Mouse (Mus musculus): ENCODE results near the gene Ccdc142. TPM values are rescaled to one million over a fixed set of nuclear protein-coding genes. Genes with fewer than 3 reads are reported as not detected.
A peak's percentile ranks its signal among the peaks of the same experiment; 100 is the strongest.

Ccdc142 gene
- total RNA-seq, 2 experiments from 2014 or later = 6.8 to 7.8 TPM

DNA sequence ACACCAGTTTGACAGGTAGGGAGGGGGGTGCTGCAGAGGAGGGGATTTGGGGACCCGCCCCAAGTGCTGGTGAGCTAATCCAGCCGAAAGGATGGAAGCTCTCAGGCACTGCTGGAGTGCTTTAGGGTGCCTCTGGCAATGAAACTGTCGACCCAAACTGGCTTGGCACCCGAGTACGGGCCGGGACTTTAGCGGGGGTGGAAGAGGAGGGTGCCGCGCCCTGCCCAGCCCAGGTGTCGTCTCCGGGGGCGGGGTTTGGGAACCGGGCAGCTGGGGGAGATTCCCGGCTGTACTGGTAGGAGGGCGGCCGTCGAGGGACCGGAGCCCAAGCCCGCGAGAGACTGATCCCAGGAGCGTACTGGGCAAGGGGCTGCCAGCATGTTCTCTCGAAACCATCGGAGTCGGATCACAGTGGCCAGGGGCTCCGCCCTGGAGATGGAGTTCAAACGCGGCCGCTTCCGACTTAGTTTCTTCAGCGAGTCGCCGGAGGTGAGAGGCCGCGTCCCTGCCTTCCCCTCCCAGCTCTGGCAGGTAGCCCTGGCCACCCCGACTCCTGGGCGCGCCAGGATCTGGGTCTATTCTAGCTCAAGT is 34.3 kb downstream of the Ccdc142 start:
- peak overlapping the region; percentile 12; the same call in 1 of the 2 replicates for H3K27ac ChIP-seq
- peak overlapping the region; percentile 24 for H3K4me3 ChIP-seq
- intact Hi-C loops (cut with DNase I) = no loop called here
- peak in 1 of 2 experiments; percentile 10 for DNase-seq (ENCODE audit: extremely low spot score in 1 of 2, low spot score in 2 of 2)
- no peak for TF ChIP-seq CTCF (IDR thresholded peaks at IDR 0.05)

DNA sequence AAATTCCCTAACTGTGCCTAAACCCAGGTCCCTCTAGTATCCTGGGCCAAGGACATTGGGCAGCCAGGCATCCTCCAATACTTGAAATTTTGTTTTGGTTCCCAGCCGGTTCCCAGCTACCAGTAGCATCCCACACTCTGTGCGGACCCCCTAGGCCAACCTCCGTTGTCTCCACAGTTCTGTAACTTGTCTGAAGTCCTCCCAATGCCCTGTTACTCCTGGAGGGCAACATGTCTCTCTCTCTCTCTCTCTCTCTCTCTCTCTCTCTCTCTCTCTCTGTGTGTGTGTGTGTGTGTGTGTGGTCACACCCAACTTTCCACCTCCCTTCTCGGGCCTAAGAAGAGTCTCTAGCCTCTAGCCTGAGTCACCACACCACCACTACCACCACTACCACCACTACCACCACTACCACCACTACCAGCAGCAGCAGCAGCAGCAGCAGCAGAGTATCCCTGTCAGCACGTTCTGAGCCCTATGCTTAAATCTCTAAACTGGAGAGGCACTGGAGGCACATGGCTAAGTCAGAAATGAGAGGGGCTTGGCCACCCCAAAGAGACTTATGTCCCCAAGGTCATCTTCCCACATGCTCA is 35.0 kb downstream of the Ccdc142 start:
- H3K27ac ChIP-seq = peak overlapping the region; percentile 89
- peak overlapping the region; percentile 45 for H3K4me3 ChIP-seq
- TF ChIP-seq CTCF (IDR thresholded peaks at IDR 0.05) = no peak
- DNase-seq (ENCODE audit: extremely low spot score in 1 of 2, low spot score in 2 of 2) = no peak
- intact Hi-C loops (cut with DNase I) = no loop called here

DNA sequence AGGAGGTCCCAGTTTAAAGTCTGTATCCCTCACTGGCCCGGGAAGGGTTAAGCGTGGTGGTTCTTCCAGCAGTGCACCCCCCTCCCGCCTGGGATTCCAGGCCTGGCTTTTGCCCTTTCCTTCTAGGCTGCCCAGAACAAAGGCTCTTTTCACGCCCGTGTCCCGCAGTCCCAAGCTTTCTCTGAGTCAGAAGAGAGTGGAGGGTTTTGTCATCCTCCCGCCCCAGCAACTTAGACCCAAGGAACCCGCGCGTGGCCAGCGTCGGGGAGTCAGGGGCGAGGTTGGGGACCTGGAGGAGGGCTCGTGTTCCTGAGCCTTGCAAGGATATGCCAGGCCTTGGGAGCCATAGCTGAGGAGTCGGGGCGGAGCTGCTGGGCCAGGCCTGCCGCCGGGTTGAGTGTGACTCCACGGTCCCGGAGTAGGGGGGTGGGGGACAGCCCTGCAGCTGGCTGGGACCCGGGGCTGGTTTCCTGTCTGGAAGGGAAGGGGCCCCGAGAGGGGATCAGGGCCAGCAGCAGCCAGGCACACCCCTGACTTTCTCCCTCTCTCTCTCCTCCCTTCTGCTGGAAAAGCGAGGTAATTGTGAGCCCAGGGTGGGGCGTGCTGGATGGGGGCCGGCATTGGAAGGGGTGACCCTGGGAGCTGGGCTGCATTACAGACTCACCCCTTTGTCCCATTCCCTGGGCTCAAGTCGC is 35.6 kb downstream of the Ccdc142 start:
- TF ChIP-seq CTCF (IDR thresholded peaks at IDR 0.05) = no peak
- intact Hi-C loops (cut with DNase I) = no loop called here
- peak overlapping the region; percentile 45 for H3K4me3 ChIP-seq
- DNase-seq (ENCODE audit: extremely low spot score in 1 of 2, low spot score in 2 of 2) = peak in 1 of 2 experiments; percentile 18
- peak overlapping the region; percentile 89 for H3K27ac ChIP-seq

DNA sequence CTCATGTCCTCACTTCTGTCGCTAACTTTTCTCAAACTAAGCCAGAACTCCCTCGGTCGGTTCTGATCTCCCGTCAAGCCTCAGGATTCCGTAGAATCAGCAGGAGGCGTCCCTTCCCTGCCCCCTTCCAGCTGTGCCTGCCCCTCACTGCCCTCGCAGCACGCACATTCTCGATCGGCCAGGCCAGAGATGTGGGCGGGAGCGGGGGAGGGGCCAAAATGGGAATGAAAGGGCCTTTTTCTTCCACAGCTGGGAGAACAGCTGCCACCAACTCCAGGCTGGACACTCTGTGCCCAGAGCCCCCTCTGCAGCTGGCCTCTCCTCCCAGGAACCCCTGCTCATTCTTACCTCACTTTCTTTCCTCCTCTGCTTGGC is 36.2 kb downstream of the Ccdc142 start:
- Histone ChIP-seq H3K4me3 (peak overlapping the region; percentile 45), H3K27ac (peak overlapping the region; percentile 89)
- TF ChIP-seq CTCF (IDR thresholded peaks at IDR 0.05) = no peak
- peak; percentile 44 to 70 for DNase-seq (ENCODE audit: extremely low spot score in 1 of 2, low spot score in 2 of 2)
- intact Hi-C loops (cut with DNase I) = no loop called here

DNA sequence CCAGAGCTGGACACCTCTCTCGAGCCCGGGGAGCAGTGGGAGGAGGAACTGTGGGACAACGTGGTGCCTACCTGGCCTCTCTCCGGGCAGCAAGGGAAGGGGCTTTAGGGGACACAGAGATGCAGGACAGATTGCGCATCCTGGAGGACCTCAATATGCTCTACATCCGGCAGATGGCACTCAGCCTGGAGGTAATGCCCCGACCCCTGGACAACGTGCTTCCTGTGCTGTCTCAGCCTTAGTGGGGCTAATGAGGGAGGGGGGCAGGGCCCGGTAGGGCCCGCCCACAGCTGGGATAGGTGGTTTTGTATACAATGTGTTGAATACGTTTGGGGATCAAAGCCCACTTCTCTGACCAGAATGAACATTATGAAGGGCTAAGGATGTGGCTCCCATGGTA is 36.7 kb downstream of the Ccdc142 start:
- peak in 1 of 2 experiments; percentile 10 for DNase-seq (ENCODE audit: extremely low spot score in 1 of 2, low spot score in 2 of 2)
- no peak for TF ChIP-seq CTCF (IDR thresholded peaks at IDR 0.05)
- Histone ChIP-seq H3K27ac (peak overlapping the region; percentile 75), H3K4me3 (peak overlapping the region; percentile 45)
- intact Hi-C loops (cut with DNase I) = no loop called here

DNA sequence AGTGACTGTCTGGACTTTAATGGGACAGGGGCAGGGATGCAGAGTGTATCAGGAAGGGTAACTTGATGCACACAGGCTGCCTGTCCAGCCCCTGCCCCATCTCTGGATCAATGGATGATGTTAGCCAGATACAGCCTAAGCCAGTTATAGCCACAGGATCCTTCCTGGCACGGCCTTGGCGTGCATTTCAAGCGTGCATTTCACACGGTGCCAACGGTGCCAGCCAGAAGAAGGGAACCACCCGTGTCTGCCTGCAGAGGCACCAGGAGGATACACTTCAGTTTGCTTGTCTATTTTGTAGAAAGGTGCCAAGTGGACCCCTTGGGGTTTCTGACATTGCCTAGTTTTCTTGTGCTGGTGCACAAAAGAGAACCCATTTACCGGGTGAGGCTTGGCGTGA is 38.6 kb downstream of the Ccdc142 start:
- Histone ChIP-seq H3K4me3 (no peak overlapping the region), H3K27ac (no peak overlapping the region)
- no peak for TF ChIP-seq CTCF (IDR thresholded peaks at IDR 0.05)
- intact Hi-C loops (cut with DNase I) = no loop called here
- DNase-seq (ENCODE audit: extremely low spot score in 1 of 2, low spot score in 2 of 2) = no peak

DNA sequence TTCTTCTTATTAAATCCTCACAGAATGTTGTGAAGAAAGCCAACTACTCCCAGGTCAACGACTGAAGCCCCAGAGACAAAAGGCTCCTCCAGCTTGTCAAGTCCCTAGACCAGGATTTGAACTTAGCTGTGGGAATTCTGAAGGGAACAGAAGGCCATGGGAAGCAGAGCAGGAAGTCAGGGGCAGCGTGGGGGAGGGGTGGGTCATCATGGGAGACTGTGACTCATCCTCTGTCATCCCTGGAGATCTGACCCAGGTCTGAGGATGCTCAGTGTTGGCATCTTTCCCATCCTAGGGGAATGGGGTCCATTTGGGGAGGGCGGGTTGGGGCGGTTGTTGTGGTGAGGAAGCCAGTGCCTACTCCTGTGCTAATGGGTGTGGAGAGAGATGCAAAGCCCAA is 40.2 kb downstream of the Ccdc142 start:
- Histone ChIP-seq H3K27ac (peak overlapping the region; percentile 86), H3K4me3 (peak overlapping the region; percentile 58)
- no peak for TF ChIP-seq CTCF (IDR thresholded peaks at IDR 0.05)
- DNase-seq (ENCODE audit: extremely low spot score in 1 of 2, low spot score in 2 of 2) = peak in 1 of 2 experiments; percentile 10
- intact Hi-C loops (cut with DNase I) = loop anchor here (2.0 kb wide), 2 partner anchors 17 to 33 kb away; partner anchors contain the start of genes Ino80b and Mrpl53

DNA sequence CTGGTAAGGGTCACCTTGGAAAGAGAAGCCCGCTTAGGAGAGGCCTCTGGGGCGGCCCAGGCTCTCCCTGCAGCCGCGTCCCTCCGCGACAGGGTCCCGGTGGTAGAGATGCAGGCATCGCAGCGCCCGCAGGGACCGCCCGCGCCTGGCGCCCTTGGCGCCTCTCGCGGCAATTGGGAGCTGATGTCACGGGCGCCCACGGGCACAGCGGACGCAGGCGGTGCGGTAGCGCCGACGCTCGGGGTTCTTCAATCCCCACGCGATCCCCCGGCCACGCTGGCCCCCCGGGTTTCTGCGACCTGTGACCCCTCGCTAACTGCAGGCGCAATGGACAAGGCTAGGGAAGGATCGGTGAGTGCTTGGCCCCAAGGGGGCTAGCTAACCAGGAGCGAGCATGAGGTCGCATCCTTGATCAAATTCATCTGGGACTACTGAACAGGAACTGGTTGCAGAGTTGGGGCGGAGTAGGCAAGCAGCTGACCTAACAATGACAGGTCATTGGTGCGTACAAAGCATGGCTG is 40.9 kb downstream of the Ccdc142 start:
- intact Hi-C loops (cut with DNase I) = loop anchor here (2.0 kb wide), 2 partner anchors 17 to 33 kb away; partner anchors contain the start of genes Ino80b and Mrpl53
- TF ChIP-seq CTCF (IDR thresholded peaks at IDR 0.05) = no peak; the same call in 1 of the 2 replicates
- peak overlapping the region; percentile 86 for H3K27ac ChIP-seq
- H3K4me3 ChIP-seq = peak overlapping the region; percentile 58
- peak; percentile 69 to 77 for DNase-seq (ENCODE audit: extremely low spot score in 1 of 2, low spot score in 2 of 2)

DNA sequence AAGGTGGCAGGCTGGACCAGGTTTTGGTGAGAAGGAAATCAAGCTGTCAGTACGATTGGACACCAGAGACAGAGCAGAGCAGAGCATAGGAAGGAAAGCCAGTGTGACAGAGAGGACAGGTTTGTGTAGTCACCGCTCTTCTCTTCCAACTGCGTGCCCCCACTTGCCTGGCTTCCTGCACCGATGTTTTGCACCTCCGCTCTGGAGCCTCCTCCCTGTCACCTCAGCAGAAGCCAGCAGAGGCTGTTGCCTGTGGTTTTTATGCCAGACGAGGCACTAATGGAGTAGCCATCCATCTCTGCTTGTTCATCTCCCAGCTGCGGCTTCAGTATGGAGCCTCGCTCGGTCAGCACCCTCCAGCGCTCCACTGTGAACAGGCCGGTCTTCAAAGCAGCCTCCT is 41.5 kb downstream of the Ccdc142 start:
- peak in 1 of 2 experiments; percentile 41 for DNase-seq (ENCODE audit: extremely low spot score in 1 of 2, low spot score in 2 of 2)
- intact Hi-C loops (cut with DNase I) = loop anchor here (2.0 kb wide), 2 partner anchors 18 to 34 kb away; partner anchors contain the start of genes Ino80b and Mrpl53
- Histone ChIP-seq H3K4me3 (peak overlapping the region; percentile 58), H3K27ac (peak overlapping the region; percentile 86)
- TF ChIP-seq CTCF (IDR thresholded peaks at IDR 0.05) = no peak

DNA sequence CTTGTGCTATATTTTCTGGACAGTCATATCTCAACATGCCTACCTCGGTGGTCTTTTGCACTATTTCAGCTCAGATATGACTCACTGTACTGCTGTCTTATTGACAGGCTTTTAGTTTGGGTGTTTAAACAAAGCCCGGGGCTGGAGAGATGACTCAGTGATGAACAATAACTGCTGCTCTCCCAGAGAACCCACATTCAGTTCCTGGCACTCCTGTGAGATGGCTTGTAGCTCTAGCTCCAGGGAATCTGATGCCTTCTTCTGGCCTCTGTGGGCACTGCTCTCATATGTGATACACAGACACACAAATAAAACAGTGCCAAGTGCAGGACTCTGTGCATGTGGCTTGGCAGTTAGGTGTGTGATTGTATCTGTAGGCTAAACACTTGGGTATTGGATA is 43.8 kb downstream of the Ccdc142 start:
- intact Hi-C loops (cut with DNase I) = loop anchor here (2.0 kb wide), 1 partner anchor 28 kb away; no protein-coding TSS in a partner anchor
- no peak for DNase-seq (ENCODE audit: extremely low spot score in 1 of 2, low spot score in 2 of 2)
- Histone ChIP-seq H3K27ac (peak overlapping the region; percentile 70), H3K4me3 (no peak overlapping the region)
- TF ChIP-seq CTCF (IDR thresholded peaks at IDR 0.05) = no peak; the same call in 1 of the 2 replicates

DNA sequence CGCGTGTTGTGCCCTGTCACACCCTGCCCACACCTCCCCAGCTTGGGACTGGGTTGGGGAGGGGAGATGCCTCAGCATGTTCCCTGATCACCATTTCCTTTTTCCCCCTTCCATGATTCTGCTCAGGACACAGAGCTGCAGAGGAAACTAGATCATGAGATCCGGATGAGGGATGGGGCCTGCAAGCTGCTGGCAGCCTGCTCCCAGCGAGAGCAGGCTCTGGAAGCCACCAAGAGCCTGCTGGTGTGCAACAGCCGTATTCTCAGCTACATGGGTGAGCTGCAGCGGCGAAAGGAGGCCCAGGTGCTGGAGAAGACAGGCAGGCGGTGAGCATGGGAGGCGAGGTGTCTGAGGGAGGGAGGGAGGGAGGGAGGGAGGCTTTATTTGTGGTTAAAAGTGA is 44.4 kb downstream of the Ccdc142 start:
- no peak for TF ChIP-seq CTCF (IDR thresholded peaks at IDR 0.05)
- DNase-seq (ENCODE audit: extremely low spot score in 1 of 2, low spot score in 2 of 2) = no peak
- H3K27ac ChIP-seq = peak overlapping the region; percentile 70

DNA sequence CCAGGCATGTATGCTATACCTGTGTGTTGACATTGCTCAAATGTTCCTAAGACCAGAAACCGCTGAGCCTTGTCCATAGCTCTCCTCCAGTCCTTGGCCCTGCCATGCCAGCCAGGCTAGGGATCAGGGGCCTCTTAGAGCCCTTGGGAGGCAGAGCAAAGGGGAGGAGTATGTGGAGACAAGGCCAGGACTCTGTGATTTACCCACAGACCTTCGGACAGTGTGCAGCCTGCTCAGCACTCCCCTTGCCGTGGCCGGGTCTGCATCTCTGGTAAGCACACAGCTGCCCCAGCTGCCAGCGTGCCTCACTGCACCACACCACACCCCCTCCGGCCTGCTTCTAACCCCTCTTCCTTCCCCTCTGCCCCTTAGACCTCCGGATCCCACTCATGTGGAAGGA is 45.9 kb downstream of the Ccdc142 start:
- DNase-seq (ENCODE audit: extremely low spot score in 1 of 2, low spot score in 2 of 2) = no peak
- intact Hi-C loops (cut with DNase I) = no loop called here
- Histone ChIP-seq H3K27ac (no peak overlapping the region), H3K4me3 (no peak overlapping the region)
- TF ChIP-seq CTCF (IDR thresholded peaks at IDR 0.05) = no peak

More for the DNA sequence above, 44.4 kb downstream of the Ccdc142 start:
- no peak overlapping the region for H3K4me3 ChIP-seq
- intact Hi-C loops (cut with DNase I) = loop anchor here (2.0 kb wide), 1 partner anchor 29 kb away; no protein-coding TSS in a partner anchor

Measured in left cerebral cortex, adult 2 months (tissue).